Mouse (Mus musculus) adrenal gland, postnatal 36 days (tissue): ENCODE measurements around the gene Slc44a1. TPM values are rescaled to one million over a fixed set of nuclear protein-coding genes. Genes with fewer than 3 reads are reported as not detected.

ENCODE experiments used
- DNase-seq, 2 experiments: peaks; one replicate each; pipeline ENCODE4 v3.0.0; 2021; ENCODE audit warnings: mixed read lengths in 1 of 2
- total RNA-seq, 2 experiments: library from RNA; stranded (reverse); gene quantifications; 2 replicates each; pipeline ENCODE4 v1.2.3; 2021

Gene Slc44a1
- total RNA-seq, 2 experiments from 2014 or later: 111 to 116 TPM

DNA sequence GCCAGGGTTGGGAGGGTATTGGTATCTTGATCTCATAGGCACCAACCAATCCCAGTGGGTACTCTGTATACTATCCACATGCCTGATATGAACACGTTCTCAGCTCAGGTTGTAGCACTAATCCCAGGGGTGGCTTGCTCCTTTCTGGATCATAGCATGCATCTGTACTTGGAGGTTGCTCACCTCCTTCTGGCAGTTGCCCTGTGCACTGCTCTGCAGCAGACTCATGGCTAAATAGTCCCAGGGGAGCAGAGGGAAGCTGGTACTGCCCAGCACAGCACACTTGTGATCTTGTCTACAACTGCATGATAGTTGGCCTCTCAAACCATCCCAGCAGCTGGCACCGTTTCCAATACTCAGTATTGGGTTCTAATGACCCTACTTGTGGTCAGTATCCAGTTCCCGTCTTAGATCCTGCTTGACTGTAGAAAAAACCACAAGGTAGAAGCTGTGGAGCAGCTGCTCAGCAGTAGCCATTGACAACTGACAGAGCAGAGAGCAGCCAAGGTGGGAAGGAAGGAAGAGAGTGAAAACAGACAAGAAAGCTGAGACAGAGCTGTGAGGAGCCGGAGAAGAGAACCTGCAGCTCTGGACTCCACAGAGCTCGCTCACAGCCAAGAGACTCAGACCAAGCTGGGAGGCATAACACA, 174.5 kb downstream of the Slc44a1 start:
- DNase-seq: no peak

DNA sequence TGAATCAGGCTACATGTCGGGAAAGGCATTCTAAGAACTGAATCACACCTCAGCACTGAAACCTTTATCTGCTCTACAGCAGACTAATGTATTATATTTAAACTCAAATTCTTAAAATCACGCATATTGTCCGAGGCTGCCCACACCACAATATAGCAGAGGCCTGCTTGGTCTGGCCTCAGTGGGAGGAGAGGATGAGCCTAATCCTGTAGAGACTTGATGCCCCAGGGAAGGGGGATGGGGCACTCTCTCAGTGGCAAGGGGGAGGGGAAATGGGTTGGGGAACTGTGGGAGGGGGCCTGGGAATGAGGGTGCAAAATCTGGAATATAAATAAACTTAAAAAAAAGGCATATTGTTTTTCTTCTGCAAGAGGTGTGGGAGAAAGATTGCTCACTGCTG, 177.8 kb downstream of the Slc44a1 start:
- no peak for DNase-seq

DNA sequence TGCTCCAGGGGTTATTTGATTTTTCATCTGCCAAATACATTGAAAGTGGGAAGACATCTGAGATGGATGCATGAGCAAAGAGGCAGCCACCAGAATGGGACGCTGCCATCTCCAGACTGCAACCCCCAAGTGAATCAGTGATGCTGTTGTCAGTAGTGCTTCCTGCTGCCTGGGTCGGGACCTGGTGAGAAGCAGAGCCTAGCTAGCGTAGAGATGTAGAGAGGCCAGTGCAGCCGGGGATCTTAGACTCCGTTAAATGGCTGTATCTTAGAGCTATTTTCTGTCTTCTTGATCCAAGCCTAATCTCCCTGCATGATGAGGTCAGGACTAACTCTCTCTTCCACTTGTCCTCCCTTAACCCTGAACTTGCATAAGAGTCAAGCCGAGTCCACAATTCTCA, 179.9 kb downstream of the Slc44a1 start:
- DNase-seq: no peak

DNA sequence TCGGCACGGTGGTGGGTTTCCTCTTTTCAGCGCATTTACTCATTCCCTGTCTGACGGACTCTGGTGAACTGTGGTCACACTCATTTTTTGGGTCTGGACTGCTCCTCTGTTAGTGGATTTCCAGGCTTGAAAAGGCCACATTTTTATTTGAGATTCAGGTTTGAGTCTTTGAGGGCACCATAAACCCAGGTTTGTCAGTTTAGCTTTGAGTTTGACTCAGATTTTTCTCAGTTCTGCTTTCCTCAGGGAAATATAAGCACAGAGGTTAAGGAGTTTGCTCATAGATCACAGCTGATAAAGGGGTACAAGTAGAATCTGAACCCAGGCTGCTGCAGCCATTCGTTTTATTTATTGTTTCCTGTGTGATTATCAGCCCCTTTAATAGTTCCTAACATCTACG, 180.9 kb downstream of the Slc44a1 start:
- DNase-seq: no peak

DNA sequence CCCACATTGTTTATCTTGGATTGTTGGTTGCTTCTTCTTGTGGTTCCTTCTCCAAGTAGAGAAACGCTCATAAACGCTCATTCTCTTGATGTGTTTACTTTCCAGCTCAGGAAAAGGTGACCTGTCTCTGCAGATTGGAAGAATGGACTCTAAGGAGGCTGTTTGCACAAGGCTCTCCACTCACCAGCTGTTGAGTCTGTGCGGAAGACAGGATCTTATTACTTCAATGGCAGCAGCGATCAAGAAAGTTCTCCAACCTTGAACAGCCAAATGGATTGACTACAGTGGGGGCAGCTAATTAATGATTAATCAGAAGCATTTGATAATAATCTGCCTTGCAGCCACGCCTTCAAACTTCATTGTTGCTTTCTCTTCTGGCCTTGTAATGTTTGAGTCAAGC, 181.3 kb downstream of the Slc44a1 start:
- no peak for DNase-seq

- no peak for DNase-seq
Observed at GRCm38 (mm10) chr4:53623711-53624110, 183.5 kb downstream of the Slc44a1 start.

DNA sequence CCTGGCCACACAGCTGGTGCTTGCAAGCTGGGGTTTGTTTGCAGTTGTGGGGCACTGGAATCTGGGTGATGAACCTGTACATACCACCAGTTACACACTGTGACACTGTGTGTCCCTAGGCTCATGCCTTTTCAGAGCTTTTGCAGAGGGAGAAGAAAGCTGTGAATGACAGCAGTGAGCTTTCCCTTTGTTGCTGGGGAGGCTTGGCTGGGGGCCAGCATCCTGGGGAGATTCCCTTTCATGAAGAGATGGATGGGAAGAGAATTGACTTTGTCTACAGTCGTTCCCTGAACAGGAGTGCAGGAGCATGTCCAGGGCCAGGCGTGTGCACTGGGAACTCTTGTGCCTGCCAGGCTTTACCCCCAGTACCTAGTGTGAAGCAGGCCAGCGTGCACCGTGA, 184.6 kb downstream of the Slc44a1 start:
- peak; percentile 50 to 70 for DNase-seq

GRCm38 (mm10) chr4:53625263-53625662, 185.1 kb downstream of the Slc44a1 start:
- no peak for DNase-seq

DNA sequence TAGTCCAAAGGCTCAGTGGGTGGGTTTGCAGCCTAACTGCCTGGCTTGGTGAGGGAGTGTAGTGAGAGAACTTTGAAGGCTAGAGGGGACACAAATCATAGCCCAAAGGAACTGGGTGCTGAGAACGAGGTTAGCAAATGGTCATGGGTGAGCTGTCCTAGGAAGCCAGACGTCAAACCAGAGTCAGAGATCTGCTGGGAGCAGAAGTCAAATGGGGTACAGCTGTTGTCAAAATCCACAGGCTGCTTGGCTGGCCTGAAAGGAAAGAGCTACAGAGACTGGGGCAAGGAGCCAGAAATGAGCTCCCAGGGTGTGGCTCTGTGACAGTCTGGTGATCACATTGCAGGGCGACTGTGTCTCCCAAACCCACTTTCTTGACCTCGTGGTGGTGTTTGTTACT, 188.7 kb downstream of the Slc44a1 start:
- peak; percentile 9 to 25 for DNase-seq

DNA sequence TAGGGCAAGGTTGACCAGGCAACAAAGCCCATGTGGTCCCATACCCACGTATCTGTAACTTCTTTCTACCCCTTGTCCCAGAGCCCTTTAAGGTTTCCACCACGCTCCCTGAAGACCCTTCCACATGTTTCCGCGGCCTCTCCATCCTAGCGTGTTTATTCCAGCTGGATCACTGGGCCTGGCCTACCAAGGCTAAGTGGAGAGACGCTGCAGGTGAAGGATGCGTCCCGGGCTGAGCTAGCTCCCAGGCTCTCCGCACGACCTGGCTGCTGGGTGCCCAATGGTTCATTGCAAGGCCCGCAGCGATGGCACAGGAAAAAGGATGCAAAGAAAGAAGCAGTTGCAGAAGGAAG, 190.7 kb downstream of the Slc44a1 start:
- DNase-seq: no peak

- peak; percentile 82 to 90 for DNase-seq
Observed at GRCm38 (mm10) chr4:53631316-53632010, 191.2 kb downstream of the Slc44a1 start, which contains the start of gene Fsd1l. TSS of gene Fsd1l (plus strand) at chr4:53631471.

GRCm38 (mm10) chr4:53632011-53632349, 191.8 kb downstream of the Slc44a1 start:
- DNase-seq: no peak

DNA sequence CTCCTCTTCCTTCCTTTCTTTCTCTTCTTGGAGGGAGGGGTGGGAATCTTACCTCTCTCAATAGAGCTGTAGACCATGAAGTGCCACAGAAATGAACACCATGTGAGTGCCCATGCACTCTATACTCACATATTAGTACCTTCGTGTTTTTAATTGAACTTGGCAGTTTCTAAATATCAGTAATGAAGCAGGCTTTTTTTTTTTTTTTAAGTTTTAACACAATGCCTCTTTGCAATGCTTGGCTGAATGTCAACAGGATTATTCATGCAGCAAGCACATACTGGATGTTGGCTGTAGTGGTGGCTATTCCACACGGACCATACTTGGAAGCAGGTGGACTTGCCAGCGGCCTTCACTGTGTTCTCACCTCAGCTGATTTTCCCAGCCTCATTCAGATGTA, 195.1 kb downstream of the Slc44a1 start:
- DNase-seq: no peak

DNA sequence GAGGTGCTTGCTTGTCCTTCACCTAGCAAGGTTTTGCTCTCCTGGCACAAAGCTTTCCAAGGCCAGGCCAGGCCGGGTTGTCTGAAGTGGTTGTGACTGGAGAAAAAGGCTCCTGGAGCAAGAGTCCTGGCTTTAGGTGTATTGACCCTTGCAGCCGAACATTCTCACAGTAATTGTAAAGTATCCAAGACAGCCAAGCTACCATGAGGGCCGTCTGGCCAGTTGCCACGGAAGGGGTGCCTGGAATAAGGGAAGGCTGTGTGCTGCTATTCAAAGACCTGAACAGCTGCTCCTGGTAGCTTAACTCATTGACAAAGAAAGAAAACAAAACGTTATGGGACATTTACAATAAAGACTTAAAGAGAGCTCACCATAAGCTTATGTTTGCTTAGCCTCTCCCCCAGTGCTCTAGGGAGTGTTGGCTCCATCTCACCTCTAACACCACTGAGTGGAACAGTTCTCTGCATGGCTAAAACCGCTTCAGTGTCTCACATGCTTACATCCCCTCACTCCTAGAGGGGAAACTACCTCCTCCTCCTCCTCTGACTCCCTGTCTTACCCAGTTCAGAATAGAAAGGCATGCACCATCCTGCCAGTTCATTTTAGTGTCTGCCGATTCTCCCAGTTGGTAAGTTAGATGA, 197.2 kb downstream of the Slc44a1 start:
- no peak for DNase-seq

- DNase-seq: no peak
Observed at GRCm38 (mm10) chr4:53638549-53639123, 198.4 kb downstream of the Slc44a1 start.

DNA sequence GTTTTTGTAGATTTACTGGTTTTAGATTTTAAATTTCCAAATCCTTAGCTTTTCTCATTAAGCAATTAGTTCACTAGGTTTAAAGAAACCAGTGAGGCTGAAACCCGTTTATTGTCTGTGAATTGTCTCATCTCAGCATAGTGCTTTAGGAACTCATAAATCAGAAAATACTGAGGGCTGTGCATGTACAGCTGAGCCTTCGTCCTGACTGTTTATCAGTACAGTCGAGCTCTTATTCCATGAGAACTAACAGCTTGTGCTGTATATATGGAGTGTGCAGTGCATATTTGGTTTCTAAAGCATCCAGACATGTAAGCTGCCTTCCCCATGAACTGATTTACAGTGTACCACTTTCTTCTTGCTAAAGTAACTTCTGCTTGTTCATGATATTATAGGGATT, 217.8 kb downstream of the Slc44a1 start:
- DNase-seq: no peak

GRCm38 (mm10) chr4:53660711-53661110, 220.5 kb downstream of the Slc44a1 start:
- DNase-seq: no peak

Other genes starting within 250 kb of the Slc44a1 start
- 10 to 100 TPM in 1 of 2 experiments, 1 to 10 TPM in 1; 4.9 to 10.9 TPM for gene Fsd1l, start 191.1 kb downstream of the Slc44a1 start, total RNA-seq